Mouse (Mus musculus): ENCODE data around the gene Ift81.

Ift81 gene

DNA sequence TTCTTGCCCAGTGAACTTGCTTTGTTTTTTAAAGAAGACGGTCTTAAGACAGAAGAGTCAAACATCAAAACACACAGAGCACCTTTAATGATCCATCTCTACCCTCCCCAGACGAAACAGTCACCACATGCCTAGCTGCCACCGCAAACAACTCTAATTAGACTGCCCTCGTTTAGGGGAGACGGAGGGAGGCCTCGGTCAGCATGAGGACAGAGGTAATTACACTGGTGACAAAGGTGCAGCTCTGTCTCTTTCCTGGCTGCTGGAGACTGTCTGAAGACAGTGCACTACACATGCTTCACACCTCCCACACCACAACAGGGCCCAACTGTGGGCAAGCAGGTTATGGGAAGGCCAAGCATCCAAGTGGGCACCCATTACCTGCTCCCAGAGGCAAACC is 66.5 kb downstream of the Ift81 start:
- DNase-seq (ENCODE audit: low read depth): no peak

DNA sequence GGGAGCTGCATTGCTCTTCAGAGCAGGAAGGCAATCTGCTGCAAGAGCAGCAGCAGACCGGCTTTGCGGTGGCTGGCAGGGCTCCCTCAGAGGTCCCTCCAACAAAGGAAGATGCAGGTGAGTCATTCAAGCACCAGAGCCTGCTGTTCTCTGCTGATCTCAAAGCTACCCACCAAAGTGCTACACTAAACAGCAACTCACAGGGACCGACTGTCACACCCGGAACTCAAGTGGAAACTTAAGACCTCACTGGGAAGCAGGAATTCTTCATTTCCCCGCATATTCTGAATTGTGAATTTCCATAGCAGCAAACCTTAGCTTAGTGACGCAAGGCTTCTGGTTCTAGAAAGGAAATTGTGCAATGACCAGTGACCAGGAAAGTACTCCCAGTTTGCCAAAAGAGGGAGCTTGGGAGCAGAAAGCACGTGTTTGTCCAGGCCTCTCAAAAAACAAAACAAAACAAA is 67.0 kb downstream of the Ift81 start:
- peak; percentile 92 for DNase-seq (ENCODE audit: low read depth)

DNA sequence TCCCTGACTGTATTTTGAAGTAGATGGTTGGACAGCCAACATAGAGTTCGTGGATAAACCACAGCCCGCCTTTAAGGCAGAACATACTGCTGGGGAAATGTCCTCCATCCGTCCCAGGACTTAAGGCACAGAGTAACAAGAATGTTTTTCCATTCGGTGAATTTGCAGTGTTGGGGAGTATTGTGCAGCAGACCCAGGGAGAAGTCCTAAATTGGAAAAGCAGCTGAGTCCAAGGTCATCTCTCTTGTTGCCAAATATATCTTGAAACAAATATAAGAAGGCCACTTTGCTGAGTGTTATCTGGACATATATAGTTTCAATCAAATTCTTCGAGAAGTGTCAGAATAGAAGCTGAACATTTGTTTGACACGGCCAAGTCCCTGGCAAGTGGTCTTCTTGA is 70.9 kb downstream of the Ift81 start:
- DNase-seq (ENCODE audit: low read depth): no peak

DNA sequence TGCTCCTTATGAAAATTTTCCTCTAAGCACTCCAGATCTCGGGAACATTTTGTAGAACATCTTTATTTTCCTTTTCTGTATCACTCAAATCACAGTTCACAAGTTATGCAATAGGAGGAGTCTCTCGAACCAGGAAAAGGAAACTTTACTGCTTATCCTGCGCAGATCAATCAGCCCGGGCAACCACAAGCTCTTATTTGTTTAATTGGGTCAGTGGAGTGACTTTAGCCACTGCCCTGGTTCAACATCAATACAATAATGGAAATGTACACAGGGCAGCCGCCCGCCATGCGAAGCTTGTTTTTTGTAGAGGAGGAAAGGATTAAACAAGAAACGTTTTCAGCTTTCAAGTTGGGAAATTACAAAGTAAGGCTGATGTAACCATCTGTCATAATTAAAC is 72.4 kb downstream of the Ift81 start:
- no peak for DNase-seq (ENCODE audit: low read depth)

DNA sequence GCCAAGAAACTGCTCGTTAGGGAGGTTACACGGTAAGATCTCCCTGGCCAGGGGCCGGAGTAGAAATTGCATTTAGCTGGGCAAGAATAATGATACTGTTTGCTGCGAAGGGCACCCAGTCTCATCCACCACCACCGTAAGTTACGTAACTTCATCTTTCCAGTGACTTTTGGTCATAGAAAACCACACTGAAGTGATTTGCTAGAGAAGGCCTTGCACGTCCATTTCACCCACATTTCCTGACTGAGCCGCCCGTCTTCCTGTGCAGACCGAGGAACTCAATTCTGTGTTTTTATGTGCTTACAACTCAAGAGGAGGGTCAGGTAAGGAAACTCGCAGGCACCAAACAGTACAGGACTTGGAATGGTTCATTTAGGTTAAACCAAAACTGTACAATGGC is 76.2 kb downstream of the Ift81 start:
- DNase-seq (ENCODE audit: low read depth): no peak

DNA sequence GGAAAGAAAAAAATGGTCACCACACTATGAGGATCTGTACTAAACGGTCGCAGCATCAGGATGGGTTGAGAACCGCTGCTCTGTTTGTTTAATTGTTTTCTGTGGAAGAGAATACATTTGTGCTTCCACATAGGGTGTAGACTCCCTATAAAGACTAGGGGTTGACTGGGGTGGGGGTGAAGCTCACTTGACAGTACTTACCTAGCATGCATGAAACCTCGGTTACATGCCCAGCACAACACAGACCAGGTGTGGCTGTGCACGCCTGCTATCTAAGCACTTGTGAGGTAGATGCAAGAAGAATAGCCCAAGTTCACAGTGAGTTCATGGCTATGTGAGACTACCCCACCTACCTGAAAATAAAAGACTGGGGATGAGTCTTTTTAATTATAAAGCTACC is 76.7 kb downstream of the Ift81 start:
- no peak for DNase-seq (ENCODE audit: low read depth)

DNA sequence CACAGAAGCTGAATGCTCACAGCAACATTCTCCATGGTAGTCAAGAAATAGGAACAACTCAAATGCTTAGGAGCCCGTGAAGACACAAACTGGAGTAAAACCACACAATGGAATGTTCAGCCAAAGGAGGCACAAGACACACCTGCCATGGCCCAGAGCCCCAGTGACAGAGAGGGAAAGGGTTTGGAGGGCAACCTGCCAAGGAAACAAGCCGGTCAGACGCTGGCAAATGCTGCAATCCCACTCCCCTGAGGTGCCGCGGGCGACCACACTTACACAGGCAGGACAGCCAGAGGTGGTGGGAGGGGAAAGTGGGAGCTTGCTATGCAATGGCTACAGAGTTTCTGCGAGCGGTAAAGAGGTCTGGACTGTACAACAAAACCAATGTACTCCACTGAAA is 80.4 kb downstream of the Ift81 start:
- DNase-seq (ENCODE audit: low read depth): no peak

DNA sequence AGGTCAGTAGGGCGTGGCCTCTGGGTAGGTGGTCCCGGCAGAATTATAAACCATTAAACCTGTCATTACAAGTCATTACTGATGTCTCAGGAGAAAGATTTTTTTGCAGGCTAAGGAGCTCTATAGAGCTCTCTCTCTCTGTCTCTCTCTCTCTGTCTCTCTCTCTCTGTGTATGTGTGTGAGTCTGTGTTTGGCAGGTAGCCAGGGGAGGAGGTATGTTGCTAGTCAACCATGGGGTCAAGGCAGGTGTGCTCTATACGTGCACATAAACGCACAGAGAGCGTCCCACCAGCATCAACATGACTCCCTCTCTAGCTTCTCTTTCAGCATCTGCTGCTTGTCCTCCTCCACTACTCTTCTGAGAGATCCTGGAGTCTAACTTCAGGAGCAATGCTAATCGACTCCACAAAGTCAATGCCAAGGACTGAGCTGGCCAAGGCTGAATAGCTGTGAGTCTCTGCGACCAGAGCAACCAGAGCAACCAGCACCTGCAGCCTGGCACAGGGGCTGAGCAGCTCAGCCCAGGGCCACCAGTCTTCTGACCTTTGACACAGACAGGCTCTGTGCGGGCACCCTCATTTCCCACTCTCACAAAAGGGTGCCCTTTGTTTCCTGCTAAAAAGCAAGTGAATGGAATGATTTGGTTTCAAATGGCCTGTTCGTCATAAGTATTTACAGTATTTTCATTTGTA is 84.3 kb downstream of the Ift81 start:
- DNase-seq (ENCODE audit: low read depth): no peak

DNA sequence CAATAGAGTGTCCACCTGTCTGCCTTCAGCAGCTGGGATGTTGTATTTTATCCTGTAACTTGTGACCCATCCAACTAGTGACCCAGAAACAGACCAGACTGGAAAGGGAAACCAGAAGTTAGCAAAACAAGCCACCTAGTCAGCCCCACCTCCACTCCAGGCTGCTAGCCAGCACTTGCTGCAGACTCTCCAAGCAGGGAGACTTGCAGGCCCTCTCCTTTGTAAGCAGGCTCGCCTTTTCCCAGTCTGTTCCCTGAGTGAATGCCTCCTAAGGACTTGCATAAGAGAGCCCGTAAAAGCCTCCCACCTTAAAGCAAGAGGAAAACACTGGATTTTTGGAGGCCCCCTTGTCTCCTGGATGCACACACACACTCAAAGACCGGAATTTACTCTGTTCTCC is 85.0 kb downstream of the Ift81 start:
- peak; percentile 93 for DNase-seq (ENCODE audit: low read depth)

DNA sequence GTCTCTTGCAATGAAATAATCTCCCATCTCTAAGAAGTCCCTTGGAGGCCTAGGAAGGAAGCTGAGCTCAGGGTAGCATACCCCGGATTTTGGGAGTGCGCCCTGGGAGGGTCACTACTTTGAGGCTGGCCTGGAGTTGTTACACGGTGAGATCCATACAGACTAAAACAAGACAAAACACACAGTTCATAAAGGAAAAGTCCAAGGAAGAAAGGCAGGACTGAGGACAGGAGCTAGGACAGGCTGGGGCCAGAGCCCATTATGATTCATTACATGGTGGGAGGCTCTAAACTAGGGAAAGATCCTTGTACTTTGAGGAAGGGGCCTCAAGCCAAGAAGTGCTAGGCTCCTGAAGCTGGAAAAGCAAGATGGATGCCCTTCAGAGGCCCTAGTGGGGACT is 85.7 kb downstream of the Ift81 start:
- no peak for DNase-seq (ENCODE audit: low read depth)

DNA sequence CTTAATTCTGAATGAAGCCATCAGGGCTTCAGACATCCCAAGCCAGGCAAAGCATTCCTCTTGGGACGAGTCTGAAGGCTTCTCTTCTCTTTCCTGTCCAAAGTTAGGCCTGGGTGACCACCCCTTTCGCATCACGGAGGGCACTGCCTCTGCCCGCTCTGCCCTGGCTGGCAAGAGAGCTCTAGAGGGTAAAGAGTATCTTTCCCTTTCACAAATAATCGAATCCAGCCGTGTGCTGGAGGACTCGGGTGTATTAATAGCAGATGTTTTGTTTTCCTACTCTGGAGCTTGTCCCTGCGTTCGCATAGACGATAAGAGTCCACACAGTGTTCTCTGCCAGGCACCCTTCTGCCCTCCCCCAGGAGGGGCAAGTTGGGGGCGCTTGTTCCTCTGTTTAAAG is 86.6 kb downstream of the Ift81 start:
- DNase-seq (ENCODE audit: low read depth): no peak

DNA sequence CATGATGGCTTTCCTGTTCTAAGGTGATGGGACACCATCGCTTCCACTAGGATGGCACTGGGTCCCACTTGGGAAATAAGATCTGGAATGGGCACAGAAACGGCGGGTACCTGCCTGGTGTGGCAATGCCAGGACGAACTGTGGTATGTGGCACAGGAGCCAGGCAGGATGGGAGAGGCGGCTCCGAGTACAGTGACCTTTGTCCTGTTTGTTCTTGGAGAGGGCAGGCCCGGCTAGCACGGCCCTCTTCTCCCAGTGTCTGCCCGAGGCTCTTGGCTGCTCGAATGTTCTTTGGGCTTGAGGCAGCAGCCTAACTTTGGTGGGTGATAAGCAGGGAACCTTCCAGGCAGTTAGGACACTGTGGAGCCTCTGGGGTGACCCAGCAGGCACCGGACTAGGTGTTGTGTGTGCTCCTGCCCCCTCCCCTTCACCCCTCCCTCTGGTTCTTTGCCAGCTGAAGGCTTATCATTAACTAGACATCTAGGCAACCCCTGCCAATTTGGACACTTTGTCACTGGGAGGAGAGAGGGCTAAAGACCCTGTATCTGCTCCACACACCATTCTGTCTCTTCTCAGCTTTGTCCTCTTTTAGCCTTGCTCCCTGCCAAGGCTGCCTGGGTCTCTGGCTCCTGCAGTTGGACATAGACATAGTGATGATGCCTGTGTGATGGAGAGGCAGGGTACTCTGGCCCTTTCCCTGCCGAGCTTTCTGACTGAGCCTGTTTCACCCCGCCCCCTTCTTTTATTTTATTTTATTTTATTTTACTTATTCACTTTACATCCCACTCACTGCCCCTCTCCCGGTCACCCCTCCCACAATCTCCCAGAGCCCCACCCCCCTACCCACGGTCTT is 87.2 kb downstream of the Ift81 start:
- DNase-seq (ENCODE audit: low read depth): no peak

DNA sequence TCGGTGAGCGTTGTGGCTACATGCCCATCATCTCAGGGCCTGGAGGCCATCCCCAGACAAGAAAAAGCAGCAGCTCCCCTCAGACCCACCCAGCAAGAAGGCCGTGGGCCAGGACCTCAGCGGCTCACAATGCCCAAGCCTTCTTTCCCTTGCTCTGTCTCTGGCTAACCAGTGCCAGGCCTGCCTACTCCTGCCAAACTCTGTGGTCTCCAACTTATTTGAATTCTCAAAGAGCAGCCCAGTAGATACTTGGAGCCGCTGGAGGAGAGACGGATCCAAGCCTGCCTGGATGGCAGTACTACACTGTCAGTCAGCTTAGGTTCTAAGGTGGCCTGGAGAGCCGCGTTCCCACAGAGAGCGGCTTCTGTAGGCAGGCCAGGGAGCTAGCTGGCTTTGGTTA is 87.9 kb downstream of the Ift81 start:
- no peak for DNase-seq (ENCODE audit: low read depth)

DNA sequence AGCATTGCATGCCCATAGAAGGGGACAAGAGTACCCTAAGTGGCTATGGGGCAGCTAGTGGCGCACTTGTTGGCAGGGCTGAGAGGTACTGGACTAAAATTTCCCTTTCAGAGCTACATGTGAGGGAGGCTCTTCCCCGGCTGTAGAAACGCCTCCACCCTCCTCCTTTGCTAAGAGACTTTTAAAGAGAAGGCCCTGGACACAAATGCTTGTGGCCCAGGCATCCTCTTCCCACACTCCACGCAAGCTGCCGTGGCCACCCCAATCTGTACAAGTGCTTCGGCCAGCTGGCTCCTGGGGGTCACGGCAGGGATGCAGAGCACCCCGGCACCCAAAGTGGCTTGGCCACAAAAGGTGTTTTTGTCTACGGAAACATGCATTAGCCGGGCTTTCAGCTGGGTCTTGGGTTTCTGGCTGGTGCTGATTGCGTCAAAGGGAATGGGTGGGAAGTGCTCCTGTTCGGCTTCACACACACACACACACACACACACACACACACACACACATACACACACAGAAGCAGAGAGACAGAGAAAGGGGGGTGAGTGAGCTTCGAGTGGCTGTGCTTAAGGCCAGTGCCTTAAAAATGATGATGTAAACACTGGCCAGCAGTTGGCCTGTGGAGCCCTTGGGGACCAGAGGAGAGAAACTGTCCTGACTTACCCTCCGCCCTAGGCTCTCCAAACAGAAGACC is 88.9 kb downstream of the Ift81 start:
- DNase-seq (ENCODE audit: low read depth): no peak

DNA sequence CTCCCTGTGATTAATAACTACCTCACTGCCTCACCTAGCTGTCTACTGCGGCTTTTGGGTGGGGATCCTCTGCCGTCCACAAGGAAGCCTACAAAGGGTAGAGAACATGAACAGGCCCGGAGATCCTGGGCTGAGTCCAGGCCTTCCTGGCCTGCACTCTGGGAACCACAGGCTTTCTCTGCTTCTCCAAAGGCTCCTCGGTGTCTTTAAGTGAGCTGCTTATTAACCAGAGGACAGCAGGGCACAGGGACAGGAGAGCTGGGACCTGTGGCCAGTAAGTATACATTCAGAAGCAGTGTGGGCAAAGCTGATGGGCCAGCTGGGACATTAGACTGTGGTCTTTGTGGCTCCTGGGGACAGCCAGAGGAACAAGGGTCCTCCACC is 89.5 kb downstream of the Ift81 start:
- DNase-seq (ENCODE audit: low read depth): no peak

DNA sequence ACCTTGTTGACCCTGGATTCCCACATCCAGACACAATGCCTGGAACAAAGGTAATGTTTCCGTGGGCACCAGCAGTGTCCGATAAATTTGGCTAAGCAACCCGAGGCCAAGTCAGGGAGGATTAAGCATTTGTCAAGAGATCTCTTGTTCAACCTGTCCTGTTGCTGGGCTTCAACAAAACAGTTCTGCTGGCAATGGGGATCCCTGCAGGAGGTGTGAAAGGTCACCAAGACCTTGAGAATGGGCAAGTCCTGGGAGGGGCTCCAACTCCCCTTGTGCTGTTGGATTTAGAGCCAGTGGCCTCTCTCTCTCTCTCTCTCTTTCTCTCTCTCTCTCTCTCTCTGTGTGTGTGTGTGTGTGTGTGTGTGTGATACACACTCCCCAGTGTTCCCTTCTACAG is 90.1 kb downstream of the Ift81 start:
- no peak for DNase-seq (ENCODE audit: low read depth)

DNA sequence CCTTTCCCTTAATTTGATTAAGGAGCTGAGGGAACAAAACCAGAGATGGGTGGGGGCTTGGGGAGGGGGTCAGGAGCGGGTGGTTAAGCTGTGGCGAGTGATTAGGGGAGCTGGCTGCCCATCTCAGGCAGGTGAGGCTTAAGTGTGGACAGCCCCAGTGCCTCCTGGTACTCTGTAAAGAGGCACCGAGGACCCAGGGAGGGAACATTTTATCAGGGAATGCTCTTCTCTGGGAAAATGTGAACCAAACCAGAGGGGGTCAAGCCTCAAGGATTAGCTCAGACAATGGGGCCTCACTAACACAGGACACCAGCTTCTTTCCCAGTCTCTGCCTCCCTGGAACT is 93.2 kb downstream of the Ift81 start:
- DNase-seq (ENCODE audit: low read depth): no peak

DNA sequence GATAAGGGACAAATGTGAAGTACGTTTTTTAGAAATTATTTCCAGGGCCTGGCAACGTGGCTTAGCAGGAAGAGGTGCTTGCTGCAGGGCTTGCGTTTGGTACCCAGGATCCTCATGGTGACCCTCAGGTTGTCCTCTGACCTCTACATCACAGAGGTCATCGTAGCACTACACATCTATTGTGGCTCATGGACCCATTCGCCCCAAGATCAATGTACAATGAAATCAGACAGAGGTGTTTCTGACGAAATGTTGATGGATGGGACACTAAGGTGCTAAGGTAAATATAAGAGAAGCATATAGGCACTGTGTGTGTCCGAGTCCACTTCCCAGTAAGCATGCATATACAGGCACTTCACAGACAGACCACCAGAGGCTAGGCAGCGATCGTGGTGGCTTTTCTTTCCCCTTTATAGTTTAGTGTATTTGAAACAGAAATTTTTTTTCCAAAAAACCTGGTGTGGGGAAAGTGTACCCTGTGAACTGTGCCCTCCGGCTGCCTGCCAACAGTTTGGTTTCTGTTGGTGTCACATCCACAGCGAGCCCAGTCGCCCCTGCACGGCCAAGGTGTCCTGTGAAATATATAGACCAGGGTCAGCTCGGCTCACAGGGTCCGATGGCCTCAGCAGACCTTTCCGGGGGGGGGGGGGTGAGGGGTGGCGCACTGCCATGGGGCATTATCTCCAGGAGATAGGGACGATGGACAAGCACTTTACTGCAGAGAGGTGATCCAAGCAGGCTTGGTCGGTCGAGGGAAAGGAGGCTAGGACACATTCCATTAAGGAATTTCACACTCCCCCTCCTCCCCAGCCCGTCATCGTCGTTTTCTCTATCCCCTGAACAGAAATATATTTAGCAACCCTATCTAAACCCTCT is 93.8 kb downstream of the Ift81 start:
- no peak for DNase-seq (ENCODE audit: low read depth)

DNA sequence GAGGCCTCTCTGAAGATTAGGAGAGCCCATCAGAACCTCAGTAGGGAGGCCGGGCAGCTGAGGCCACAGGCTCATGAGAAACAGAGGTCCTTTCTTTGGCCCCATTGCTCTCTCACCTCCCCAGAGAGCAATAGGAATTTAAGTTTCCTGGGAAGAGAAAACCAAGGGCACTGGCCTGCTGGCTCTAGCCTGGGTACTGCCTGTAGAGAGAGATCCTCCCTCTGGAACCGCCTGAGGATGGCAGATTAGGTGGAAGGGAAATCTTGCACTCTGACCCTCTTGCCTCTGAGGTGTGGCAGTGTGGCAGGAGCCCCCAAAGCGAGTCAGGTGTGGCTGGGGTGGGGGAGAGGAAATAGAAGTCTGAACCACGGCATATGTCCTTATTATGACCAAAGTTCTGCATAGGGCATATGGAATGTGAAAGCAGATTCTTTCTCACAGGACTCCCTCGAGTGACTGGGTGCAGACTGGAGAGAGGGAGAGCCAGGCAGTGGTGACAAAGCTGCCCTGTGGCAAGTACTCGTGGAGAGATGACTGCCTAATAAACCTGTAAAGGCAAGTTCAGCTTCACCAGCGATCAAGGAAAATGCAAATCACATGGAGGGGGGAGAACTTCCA is 95.2 kb downstream of the Ift81 start:
- DNase-seq (ENCODE audit: low read depth): no peak

DNA sequence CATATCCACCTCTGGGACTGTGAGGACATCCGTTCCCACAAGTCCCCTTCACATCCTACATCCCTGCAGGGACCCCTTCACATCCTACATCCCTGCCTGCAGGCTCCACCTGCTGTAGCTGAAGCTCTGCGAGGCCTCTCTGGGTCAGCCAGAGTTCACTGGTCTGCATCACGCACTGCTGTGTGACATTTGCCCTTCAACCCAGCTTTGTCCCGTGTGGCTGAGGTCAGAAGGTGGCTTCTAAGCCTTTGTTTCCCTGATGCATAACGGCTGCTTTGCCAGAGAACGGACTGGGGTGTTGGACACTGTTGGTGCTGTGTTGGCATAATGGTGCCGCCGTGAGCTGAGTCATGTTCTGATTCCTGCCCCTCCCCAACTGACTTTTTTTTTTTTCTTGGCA is 96.1 kb downstream of the Ift81 start:
- DNase-seq (ENCODE audit: low read depth): no peak

DNA sequence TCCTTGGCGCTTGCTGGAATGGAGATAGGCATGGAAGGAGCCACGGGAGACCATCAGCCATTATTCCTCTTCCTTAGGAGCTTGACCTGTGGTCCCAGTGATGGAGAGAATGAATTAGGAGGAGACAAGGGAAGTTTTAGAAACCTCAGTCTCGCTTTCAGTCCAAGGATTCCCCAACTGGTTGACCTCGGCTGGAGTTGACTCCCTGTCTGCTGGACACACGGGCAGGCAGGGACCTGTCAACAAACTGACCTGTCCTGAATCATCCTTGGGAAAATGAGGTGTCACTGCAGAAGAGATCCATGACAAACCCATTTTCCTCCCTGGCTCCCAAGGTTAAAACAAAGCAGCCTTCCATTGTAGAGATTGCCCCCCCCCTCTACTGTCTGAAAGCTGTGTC is 97.4 kb downstream of the Ift81 start:
- no peak for DNase-seq (ENCODE audit: low read depth)
